Mouse (Mus musculus): ENCODE data around the gene Gm39566. TPM values are rescaled to one million over a fixed set of nuclear protein-coding genes. Genes with fewer than 3 reads are reported as not detected.
"Not testable (repeated sequence)": the region's sequence is repeated elsewhere in the genome, so short reads cannot be mapped to it uniquely, and the experiment has no call there.

The Gm39566 gene
- polyA plus RNA-seq (2014; fragmentation: Nextera tagmentation; extraction: Ambion mirVana) = not detected in 2 replicates

GRCm38 (mm10) chr11:69815155-69815554 is at the start of gene Gm39566:
Gene Gm39566 (minus strand): TSS chr11:69815298.
- ATAC-seq (ENCODE audit: low FRiP score, low TSS enrichment) = no peak
- WGBS = 58% methylated on average over 10 of the region's 10 CpGs
- Histone ChIP-seq H3K36me3 (ENCODE audit: control insufficient read depth, insufficient read depth, low read length) (no peaks in the 10 kb centered on the region), H3K9me3 (ENCODE audit: control insufficient read depth, low read length) (0 out of 2 replicates have a peak, but pooled peaks cover 7% of the 10 kb centered on the region), H3K4me3 (replicated peaks; ENCODE audit: low read depth, low read length) (no peak within 1 kb of the TSS), H3K9ac (replicated peaks; ENCODE audit: low read length) (no peak within 1 kb of the TSS), H3K4me2 (ENCODE audit: low read length) (no peak within 1 kb of the TSS), H3K27ac (replicated peaks; ENCODE audit: low read depth, low read length) (no peak within 1 kb of the TSS), H3K27me3 (ENCODE audit: control insufficient read depth, insufficient read depth, low read length) (no peaks in the 10 kb centered on the region), H3K4me1 (ENCODE audit: control insufficient read depth, insufficient read depth, low read length) (no peaks in the 10 kb centered on the region)
- DNase-seq = no peak

GRCm38 (mm10) chr11:69864138-69864860 is 49.2 kb upstream of the Gm39566 start:
- WGBS = 57% methylated on average over 8 of the region's 8 CpGs
- no peak for ATAC-seq (ENCODE audit: low FRiP score, low TSS enrichment)
- no peaks in the 10 kb centered on the region for H3K9me3 ChIP-seq (ENCODE audit: control insufficient read depth, low read length)

DNA sequence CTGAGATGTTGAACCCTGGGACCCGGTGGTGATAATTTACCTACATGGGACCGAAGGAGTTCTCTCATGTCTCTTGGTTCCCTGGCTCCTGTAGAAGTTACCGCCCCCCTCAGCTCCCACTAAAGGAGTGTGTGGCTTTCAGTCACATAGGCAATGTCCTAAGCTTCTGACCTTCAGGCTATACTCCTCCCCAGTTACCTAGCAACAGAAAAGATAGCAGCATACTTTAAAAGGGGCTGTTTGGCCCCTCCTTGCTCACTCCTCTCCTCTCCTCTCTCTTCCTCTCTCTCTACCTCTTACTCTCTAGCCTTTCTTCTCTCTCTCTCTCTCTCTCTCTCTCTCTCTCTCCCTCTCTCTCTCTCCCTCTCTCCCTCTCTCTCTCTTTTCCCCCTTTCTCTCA is 48.6 kb upstream of the Gm39566 start:
- whole genome bisulfite sequencing = 85% methylated on average over 3 of the region's 3 CpGs
- ATAC-seq (ENCODE audit: low FRiP score, low TSS enrichment); H3K9ac ChIP-seq (replicated peaks; ENCODE audit: low read length); H3K4me1 ChIP-seq (ENCODE audit: control insufficient read depth, insufficient read depth, low read length); H3K27ac ChIP-seq (replicated peaks; ENCODE audit: low read depth, low read length); H3K9me3 ChIP-seq (ENCODE audit: control insufficient read depth, low read length); DNase-seq; H3K27me3 ChIP-seq (ENCODE audit: control insufficient read depth, insufficient read depth, low read length); H3K36me3 ChIP-seq (ENCODE audit: control insufficient read depth, insufficient read depth, low read length); H3K4me3 ChIP-seq (replicated peaks; ENCODE audit: low read depth, low read length); H3K4me2 ChIP-seq (ENCODE audit: low read length): not testable (repeated sequence)

More at GRCm38 (mm10) chr11:69864138-69864860, 49.2 kb upstream of the Gm39566 start:
- no peak overlapping the region for H3K4me3 ChIP-seq (replicated peaks; ENCODE audit: low read depth, low read length)
- H3K27me3 ChIP-seq (ENCODE audit: control insufficient read depth, insufficient read depth, low read length) = no peaks in the 10 kb centered on the region
- H3K4me1 ChIP-seq (ENCODE audit: control insufficient read depth, insufficient read depth, low read length) = no peaks in the 10 kb centered on the region
- H3K36me3 ChIP-seq (ENCODE audit: control insufficient read depth, insufficient read depth, low read length) = no peaks in the 10 kb centered on the region
- H3K27ac ChIP-seq (replicated peaks; ENCODE audit: low read depth, low read length) = no peak overlapping the region
- H3K4me2 ChIP-seq (ENCODE audit: low read length) = no peak overlapping the region
- DNase-seq = no peak
- no peak overlapping the region for H3K9ac ChIP-seq (replicated peaks; ENCODE audit: low read length)

DNA sequence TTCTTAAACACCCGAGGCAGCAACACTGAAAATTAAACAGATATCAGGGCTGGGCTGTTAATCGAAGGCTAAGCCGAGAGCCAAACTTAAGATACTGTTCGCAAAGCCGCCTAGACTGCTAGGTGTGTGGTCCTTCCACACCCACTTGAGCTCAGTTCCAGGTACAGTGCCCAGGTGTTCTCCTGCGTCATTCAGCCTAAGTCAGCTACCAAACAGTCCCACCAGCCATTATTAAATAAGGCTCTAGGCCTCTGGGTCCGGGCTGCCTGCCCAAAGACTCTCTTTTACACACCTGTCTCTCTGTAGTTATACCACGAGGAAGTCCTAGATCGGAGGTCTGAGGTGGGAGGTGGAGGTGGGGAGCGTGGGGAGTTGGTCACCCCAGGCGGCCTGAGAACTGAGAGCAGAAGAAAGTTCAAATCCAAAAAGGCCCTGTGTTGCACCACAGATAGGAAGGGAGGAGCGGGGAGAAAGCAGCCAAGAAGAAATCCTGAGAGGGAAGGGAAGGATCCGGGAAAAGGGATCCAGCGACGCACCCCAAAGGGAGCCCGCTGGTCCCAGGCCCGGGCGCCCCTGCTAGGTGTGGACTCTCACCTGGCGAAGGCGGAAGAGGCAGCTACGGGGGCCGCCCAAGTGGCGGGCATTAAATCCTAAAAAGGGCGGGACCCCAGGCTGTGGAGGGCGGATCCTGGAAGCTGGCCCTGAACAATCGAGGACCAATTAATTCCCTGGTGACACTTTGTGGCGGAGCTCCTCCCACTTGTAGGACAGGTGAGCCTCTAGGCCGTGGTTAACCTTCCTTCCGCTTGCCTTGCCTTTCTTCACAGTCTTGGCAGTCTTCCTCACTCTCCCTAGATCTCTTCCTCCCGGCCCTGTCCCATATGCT is 43.3 kb upstream of the Gm39566 start, which contains the start of gene Tnk1:
TSS of gene Tnk1 (minus strand) at position 618 of the 886 bp plus-strand sequence.
- Histone ChIP-seq H3K4me1 (ENCODE audit: control insufficient read depth, insufficient read depth, low read length) (no peaks in the 10 kb centered on the region), H3K36me3 (ENCODE audit: control insufficient read depth, insufficient read depth, low read length) (no peaks in the 10 kb centered on the region), H3K4me3 (replicated peaks; ENCODE audit: low read depth, low read length) (no peak within 1 kb of the TSS), H3K4me2 (ENCODE audit: low read length) (no peak within 1 kb of the TSS), H3K9me3 (ENCODE audit: control insufficient read depth, low read length) (no peaks in the 10 kb centered on the region), H3K27ac (replicated peaks; ENCODE audit: low read depth, low read length) (no peak within 1 kb of the TSS), H3K27me3 (ENCODE audit: control insufficient read depth, insufficient read depth, low read length) (peaks cover 13% of the 10 kb centered on the region), H3K9ac (replicated peaks; ENCODE audit: low read length) (no peak within 1 kb of the TSS; the same call in 1 of the 2 replicates)
- WGBS = 24% methylated on average over 30 of the region's 30 CpGs
- DNase-seq (no peak), ATAC-seq (ENCODE audit: low FRiP score, low TSS enrichment) (no peak)

- Histone ChIP-seq H3K27me3 (ENCODE audit: control insufficient read depth, insufficient read depth, low read length) (peaks cover 13% of the 10 kb centered on the region), H3K4me3 (replicated peaks; ENCODE audit: low read depth, low read length) (no peak overlapping the region), H3K4me2 (ENCODE audit: low read length) (no peak overlapping the region), H3K27ac (replicated peaks; ENCODE audit: low read depth, low read length) (no peak overlapping the region), H3K9me3 (ENCODE audit: control insufficient read depth, low read length) (no peaks in the 10 kb centered on the region), H3K4me1 (ENCODE audit: control insufficient read depth, insufficient read depth, low read length) (no peaks in the 10 kb centered on the region), H3K9ac (replicated peaks; ENCODE audit: low read length) (no peak overlapping the region), H3K36me3 (ENCODE audit: control insufficient read depth, insufficient read depth, low read length) (peaks cover 21% of the 10 kb centered on the region)
- DNase-seq (peak; percentile 58), ATAC-seq (ENCODE audit: low FRiP score, low TSS enrichment) (no peak; the same call in 1 of the 2 replicates)
- WGBS = 17% methylated on average over 16 of the region's 16 CpGs
Measured at GRCm38 (mm10) chr11:69855347-69855746, 40.2 kb upstream of the Gm39566 start.

DNA sequence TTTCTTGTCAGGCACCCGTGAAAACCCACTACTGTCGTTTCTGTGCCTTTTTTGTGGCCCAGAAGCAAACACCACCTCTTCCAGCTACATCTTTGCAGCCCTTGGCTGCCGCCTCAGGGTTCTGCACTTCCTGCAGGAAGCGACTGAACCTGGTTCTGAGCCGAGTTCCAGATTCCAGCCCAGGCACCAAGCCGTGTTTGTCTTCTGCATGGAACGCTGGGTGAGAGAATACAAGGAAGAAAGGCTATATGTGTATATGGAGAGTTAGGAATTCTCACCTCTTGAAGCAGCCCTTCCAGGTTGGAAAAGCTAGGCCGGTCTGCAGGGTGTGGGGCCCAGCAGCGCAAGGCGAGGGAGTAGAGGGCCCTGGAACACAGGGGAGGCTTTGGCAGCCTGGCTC is 39.6 kb upstream of the Gm39566 start:
- Histone ChIP-seq H3K4me1 (ENCODE audit: control insufficient read depth, insufficient read depth, low read length) (no peaks in the 10 kb centered on the region), H3K4me2 (ENCODE audit: low read length) (no peak overlapping the region), H3K27me3 (ENCODE audit: control insufficient read depth, insufficient read depth, low read length) (peaks cover 13% of the 10 kb centered on the region), H3K9ac (replicated peaks; ENCODE audit: low read length) (no peak overlapping the region), H3K4me3 (replicated peaks; ENCODE audit: low read depth, low read length) (no peak overlapping the region), H3K9me3 (ENCODE audit: control insufficient read depth, low read length) (no peaks in the 10 kb centered on the region), H3K27ac (replicated peaks; ENCODE audit: low read depth, low read length) (no peak overlapping the region), H3K36me3 (ENCODE audit: control insufficient read depth, insufficient read depth, low read length) (peaks cover 28% of the 10 kb centered on the region)
- no peak for DNase-seq
- 91% methylated on average over 10 of the region's 10 CpGs for WGBS
- ATAC-seq (ENCODE audit: low FRiP score, low TSS enrichment) = no peak

- Histone ChIP-seq H3K27ac (replicated peaks; ENCODE audit: low read depth, low read length) (no peak overlapping the region), H3K4me2 (ENCODE audit: low read length) (no peak overlapping the region)
Measured at GRCm38 (mm10) chr11:69853994-69854393, 38.9 kb upstream of the Gm39566 start.

DNA sequence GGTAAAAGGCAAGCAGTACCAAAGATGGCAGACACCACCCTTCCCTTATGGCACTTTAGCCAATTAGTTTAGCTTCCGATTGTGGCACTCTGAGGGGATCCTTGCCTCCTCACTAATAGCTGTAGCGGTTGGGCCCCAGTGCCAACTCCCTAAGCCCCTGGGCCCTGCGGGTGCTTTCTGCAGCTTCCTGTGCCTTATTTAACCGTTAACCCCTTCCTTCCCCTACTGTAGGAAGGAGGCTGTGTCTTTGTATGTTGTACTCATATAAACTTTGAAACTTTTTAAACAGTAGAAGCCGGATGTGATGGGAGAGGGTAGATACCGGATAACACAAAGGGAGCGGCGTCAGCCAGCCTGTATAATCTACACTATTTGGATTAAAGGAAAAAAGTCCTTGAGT is 35.7 kb upstream of the Gm39566 start:
- H3K9ac ChIP-seq (replicated peaks; ENCODE audit: low read length) = no peak overlapping the region
- no peaks in the 10 kb centered on the region for H3K27me3 ChIP-seq (ENCODE audit: control insufficient read depth, insufficient read depth, low read length)
- H3K27ac ChIP-seq (replicated peaks; ENCODE audit: low read depth, low read length) = no peak overlapping the region
- H3K4me1 ChIP-seq (ENCODE audit: control insufficient read depth, insufficient read depth, low read length) = peaks cover 13% of the 10 kb centered on the region
- H3K4me3 ChIP-seq (replicated peaks; ENCODE audit: low read depth, low read length) = no peak overlapping the region
- H3K9me3 ChIP-seq (ENCODE audit: control insufficient read depth, low read length) = no peaks in the 10 kb centered on the region
- DNase-seq (no peak), ATAC-seq (ENCODE audit: low FRiP score, low TSS enrichment) (no peak)
- H3K4me2 ChIP-seq (ENCODE audit: low read length) = no peak overlapping the region
- WGBS = 77% methylated on average over 8 of the region's 8 CpGs
- H3K36me3 ChIP-seq (ENCODE audit: control insufficient read depth, insufficient read depth, low read length) = peaks cover 47% of the 10 kb centered on the region

More at GRCm38 (mm10) chr11:69853994-69854393, 38.9 kb upstream of the Gm39566 start:
- Histone ChIP-seq H3K36me3 (ENCODE audit: control insufficient read depth, insufficient read depth, low read length) (peaks cover 35% of the 10 kb centered on the region), H3K27me3 (ENCODE audit: control insufficient read depth, insufficient read depth, low read length) (peaks cover 11% of the 10 kb centered on the region), H3K9ac (replicated peaks; ENCODE audit: low read length) (no peak overlapping the region), H3K4me3 (replicated peaks; ENCODE audit: low read depth, low read length) (no peak overlapping the region), H3K9me3 (ENCODE audit: control insufficient read depth, low read length) (no peaks in the 10 kb centered on the region), H3K4me1 (ENCODE audit: control insufficient read depth, insufficient read depth, low read length) (no peaks in the 10 kb centered on the region)
- ATAC-seq (ENCODE audit: low FRiP score, low TSS enrichment) (no peak), DNase-seq (no peak)
- WGBS = 75% methylated on average over 7 of the region's 7 CpGs

Data from midbrain, embryonic 14.5 days (tissue).